Mouse (Mus musculus) forebrain, embryonic 14.5 days (tissue): ENCODE measurements at regions not wholly inside any gene's neighbourhood (a gene's known extent, or its start where the extent isn't known, plus 50 kb on each side); places are given as distances from the start of the nearest gene placed in this dataset.

Experiments used
- ATAC-seq: fragments of 200-750 bp; cut with Nextera tagmentation; 2 replicates; pipeline ENCODE4 v1.8.0; 2017; ENCODE audit warnings: mild to moderate bottlenecking, moderate library complexity
- DNase-seq: peaks from one replicate; pipeline ENCODE4 v3.0.0-alpha.2; 2015; ENCODE audit warnings: low spot score
- H3K27ac ChIP-seq: fragments of 300-500 bp; sonication (generic); 2 replicates; pipeline ENCODE4 v1.5.1; 2014; ENCODE audit warnings: low read depth, mild to moderate bottlenecking, control low read depth, low read length, moderate library complexity
- H3K27me3 ChIP-seq: fragments of 300-500 bp; sonication (generic); replicated peaks from 2 replicates; pipeline ENCODE4 v1.6.1; 2014; ENCODE audit warnings: low read length, control low read depth, mixed read lengths; ENCODE audit not compliant: control insufficient read depth, insufficient read depth
- H3K36me3 ChIP-seq: fragments of 300-500 bp; sonication (generic); 2 replicates; pipeline ENCODE4 v1.6.1; 2014; ENCODE audit warnings: low read length, control low read depth; ENCODE audit not compliant: control insufficient read depth, insufficient read depth
- H3K4me1 ChIP-seq: fragments of 300-500 bp; sonication (generic); 2 replicates; pipeline ENCODE4 v1.6.1; 2014; ENCODE audit warnings: antibody characterized with exemption, low read length, control low read depth; ENCODE audit not compliant: control insufficient read depth, insufficient read depth
- H3K4me2 ChIP-seq: fragments of 300-500 bp; sonication (generic); 2 replicates; pipeline ENCODE4 v1.6.1; 2014; ENCODE audit warnings: mild to moderate bottlenecking, control low read depth, low read length
- H3K4me3 ChIP-seq: fragments of 300-500 bp; sonication (generic); 2 replicates; pipeline ENCODE4 v1.5.1; 2014; ENCODE audit warnings: low read depth, low read length, control low read depth
- H3K9ac ChIP-seq: fragments of 300-500 bp; sonication (generic); 2 replicates; pipeline ENCODE4 v1.6.1; 2014; ENCODE audit warnings: mild to moderate bottlenecking, low read length, control low read depth, moderate library complexity
- H3K9me3 ChIP-seq: fragments of 300-500 bp; sonication (generic); replicated peaks from 2 replicates; pipeline ENCODE4 v1.6.1; 2016; ENCODE audit warnings: low read length, control low read depth, mixed read lengths; ENCODE audit not compliant: control insufficient read depth
- WGBS: fragments of 180-500 bp; shearing (Covaris S2); extraction: QIAGEN DNeasy Blood & Tissue Kit; methylation state at CpG from one replicate; pipeline ENCODE4 v1.1.7; 2014; 5-methylcytosine and 5-hydroxymethylcytosine counted together

GRCm38 (mm10) chr16:28982901-28983300 lies 53.4 kb upstream of the Mb21d2 start:
- no peaks in the 10 kb centered on the region for H3K4me1 ChIP-seq
- H3K36me3 ChIP-seq, result no peaks in the 10 kb centered on the region
- WGBS, result 80% methylated on average over 7 of the region's 7 CpGs
- H3K4me3 ChIP-seq, result no peak overlapping the region
- ATAC-seq (no peak), DNase-seq (no peak)
- H3K9ac ChIP-seq, result no peak overlapping the region
- no peak overlapping the region for H3K27ac ChIP-seq
- no peak overlapping the region for H3K4me2 ChIP-seq
- H3K27me3 ChIP-seq, result no peaks in the 10 kb centered on the region
- no peaks in the 10 kb centered on the region for H3K9me3 ChIP-seq
